Mouse (Mus musculus) WW6 (cell line): Measurements from ENCODE around the gene Grpr.

Experiments
- DNase-seq: peaks from one replicate; pipeline ENCODE4 v3.0.0-alpha.2; 2013; ENCODE audit warnings: low read depth, low spot score

Grpr gene

GRCm38 (mm10) chrX:163549666-163550065 is at the start of gene Grpr:
TSS of gene Grpr (minus strand) at chrX:163549677.
- no peak for DNase-seq

GRCm38 (mm10) chrX:163560521-163560920 is 11.0 kb upstream of the Grpr start:
- DNase-seq = no peak

GRCm38 (mm10) chrX:163547042-163547441 is 2.4 kb downstream of the Grpr start:
- DNase-seq = no peak

GRCm38 (mm10) chrX:163532836-163533235 is 16.6 kb downstream of the Grpr start:
- DNase-seq = no peak

- DNase-seq = no peak
Observed at GRCm38 (mm10) chrX:163518963-163519541, 30.4 kb downstream of the Grpr start.

- DNase-seq = no peak
Observed at GRCm38 (mm10) chrX:163511766-163512165, 37.7 kb downstream of the Grpr start.

GRCm38 (mm10) chrX:163502088-163502487 is 47.4 kb downstream of the Grpr start:
- no peak for DNase-seq
